Mouse (Mus musculus): ENCODE results near the gene Kcnj14. TPM values are rescaled to one million over a fixed set of nuclear protein-coding genes. Genes with fewer than 3 reads are reported as not detected.

The Kcnj14 gene
- polyA plus RNA-seq, 1 experiment from 2014 or later: 2.2 TPM

- ATAC-seq (ENCODE audit: insufficient number of reproducible peaks, insufficient read depth, low FRiP score, low TSS enrichment, low read depth): no peak
- 45% methylated on average over 10 of the region's 11 CpGs for WGBS
- H3K36me3 ChIP-seq: peaks cover 75% of the 10 kb centered on the region
- H3K27ac ChIP-seq: no peak overlapping the region
- H3K9me3 ChIP-seq: no peaks in the 10 kb centered on the region
- peaks cover 22% of the 10 kb centered on the region for H3K4me1 ChIP-seq
- H3K27me3 ChIP-seq: no peaks in the 10 kb centered on the region
- H3K9ac ChIP-seq: no peak overlapping the region
- no peak overlapping the region for H3K4me3 ChIP-seq
- H3K4me2 ChIP-seq: no peak overlapping the region
These were observed 16.1 kb downstream of the Kcnj14 start for GRCm38 (mm10) chr7:45808471-45808870.

GRCm38 (mm10) chr7:45805941-45806340, 18.6 kb downstream of the Kcnj14 start:
- Histone ChIP-seq H3K4me3 (no peak overlapping the region), H3K27ac (peak overlapping the region; percentile 7; the same call in 1 of the 2 replicates), H3K36me3 (peaks cover 71% of the 10 kb centered on the region), H3K27me3 (no peaks in the 10 kb centered on the region), H3K4me2 (no peak overlapping the region), H3K9ac (no peak overlapping the region), H3K9me3 (no peaks in the 10 kb centered on the region), H3K4me1 (peaks cover 11% of the 10 kb centered on the region)
- no peak for ATAC-seq (ENCODE audit: insufficient number of reproducible peaks, insufficient read depth, low FRiP score, low TSS enrichment, low read depth)
- WGBS: 62% methylated on average over 5 of the region's 5 CpGs

- no peak overlapping the region for H3K9ac ChIP-seq
- no peak overlapping the region for H3K4me2 ChIP-seq
- WGBS: 91% methylated on average over 6 of the region's 6 CpGs
- H3K27me3 ChIP-seq: peaks cover 20% of the 10 kb centered on the region
- no peaks in the 10 kb centered on the region for H3K9me3 ChIP-seq
- ATAC-seq (ENCODE audit: insufficient number of reproducible peaks, insufficient read depth, low FRiP score, low TSS enrichment, low read depth): no peak
- H3K36me3 ChIP-seq: peaks cover 37% of the 10 kb centered on the region
- no peak overlapping the region for H3K27ac ChIP-seq
- peaks cover 28% of the 10 kb centered on the region for H3K4me1 ChIP-seq
- H3K4me3 ChIP-seq: no peak overlapping the region
These were observed 22.0 kb downstream of the Kcnj14 start for GRCm38 (mm10) chr7:45802551-45802950.

GRCm38 (mm10) chr7:45801348-45801747, 23.2 kb downstream of the Kcnj14 start:
- no peak overlapping the region; the same call in 1 of the 2 replicates for H3K9ac ChIP-seq
- 4% methylated on average over 12 of the region's 12 CpGs for WGBS
- peak overlapping the region; percentile 28; the same call in 1 of the 2 replicates for H3K4me3 ChIP-seq
- 0 out of 2 replicates have a peak overlapping the region, but pooled peaks have one; percentile 23 for H3K27ac ChIP-seq
- H3K4me1 ChIP-seq: peaks cover 34% of the 10 kb centered on the region
- H3K4me2 ChIP-seq: peak overlapping the region; percentile 48
- no peak for ATAC-seq (ENCODE audit: insufficient number of reproducible peaks, insufficient read depth, low FRiP score, low TSS enrichment, low read depth)
- peaks cover 25% of the 10 kb centered on the region for H3K36me3 ChIP-seq
- no peaks in the 10 kb centered on the region for H3K9me3 ChIP-seq
- H3K27me3 ChIP-seq: peaks cover 32% of the 10 kb centered on the region

GRCm38 (mm10) chr7:45800546-45801204, 23.9 kb downstream of the Kcnj14 start:
- H3K4me3 ChIP-seq: peak overlapping the region; percentile 28
- peaks cover 36% of the 10 kb centered on the region for H3K27me3 ChIP-seq
- peak overlapping the region; percentile 48 for H3K4me2 ChIP-seq
- H3K4me1 ChIP-seq: peaks cover 34% of the 10 kb centered on the region
- no peak overlapping the region; the same call in 1 of the 2 replicates for H3K9ac ChIP-seq
- peaks cover 24% of the 10 kb centered on the region for H3K36me3 ChIP-seq
- H3K27ac ChIP-seq: 0 out of 2 replicates have a peak overlapping the region, but pooled peaks have one; percentile 23
- no peak for ATAC-seq (ENCODE audit: insufficient number of reproducible peaks, insufficient read depth, low FRiP score, low TSS enrichment, low read depth)
- H3K9me3 ChIP-seq: no peaks in the 10 kb centered on the region
- WGBS: 17% methylated on average over 25 of the region's 25 CpGs

- H3K36me3 ChIP-seq: peaks cover 29% of the 10 kb centered on the region
- 36% methylated on average over 7 of the region's 7 CpGs for WGBS
These were observed 24.6 kb downstream of the Kcnj14 start for GRCm38 (mm10) chr7:45800001-45800400.

GRCm38 (mm10) chr7:45798931-45799330, 25.7 kb downstream of the Kcnj14 start:
- Histone ChIP-seq H3K4me3 (peak overlapping the region; percentile 47; the same call in 1 of the 2 replicates), H3K4me1 (peaks cover 34% of the 10 kb centered on the region), H3K36me3 (peaks cover 40% of the 10 kb centered on the region), H3K4me2 (peak overlapping the region; percentile 87), H3K27me3 (peaks cover 40% of the 10 kb centered on the region), H3K9me3 (no peaks in the 10 kb centered on the region), H3K27ac (no peak overlapping the region), H3K9ac (no peak overlapping the region)
- no peak for ATAC-seq (ENCODE audit: insufficient number of reproducible peaks, insufficient read depth, low FRiP score, low TSS enrichment, low read depth)
- WGBS: 54% methylated on average over 7 of the region's 7 CpGs

More at GRCm38 (mm10) chr7:45800001-45800400, 24.6 kb downstream of the Kcnj14 start:
- Histone ChIP-seq H3K4me2 (peak overlapping the region; percentile 48), H3K9ac (no peak overlapping the region), H3K4me3 (0 out of 2 replicates have a peak overlapping the region, but pooled peaks have one; percentile 28), H3K27me3 (peaks cover 38% of the 10 kb centered on the region), H3K27ac (no peak overlapping the region), H3K9me3 (no peaks in the 10 kb centered on the region), H3K4me1 (peaks cover 34% of the 10 kb centered on the region)
- ATAC-seq (ENCODE audit: insufficient number of reproducible peaks, insufficient read depth, low FRiP score, low TSS enrichment, low read depth): no peak

- WGBS: 2% methylated on average over 19 of the region's 19 CpGs
- peaks cover 40% of the 10 kb centered on the region for H3K27me3 ChIP-seq
- no peak overlapping the region for H3K27ac ChIP-seq
These were observed 26.1 kb downstream of the Kcnj14 start for GRCm38 (mm10) chr7:45798511-45798836.

GRCm38 (mm10) chr7:45797661-45798510, 26.7 kb downstream of the Kcnj14 start:
- WGBS: 2% methylated on average over 59 of the region's 60 CpGs
- H3K4me1 ChIP-seq: peaks cover 34% of the 10 kb centered on the region
- peak overlapping the region; percentile 47 for H3K4me3 ChIP-seq
- peaks cover 43% of the 10 kb centered on the region for H3K36me3 ChIP-seq
- ATAC-seq (ENCODE audit: insufficient number of reproducible peaks, insufficient read depth, low FRiP score, low TSS enrichment, low read depth): no peak
- no peak overlapping the region for H3K27ac ChIP-seq
- peak overlapping the region; percentile 78 for H3K9ac ChIP-seq
- peaks cover 40% of the 10 kb centered on the region for H3K27me3 ChIP-seq
- H3K4me2 ChIP-seq: peak overlapping the region; percentile 87
- H3K9me3 ChIP-seq: no peaks in the 10 kb centered on the region

More at GRCm38 (mm10) chr7:45798511-45798836, 26.1 kb downstream of the Kcnj14 start:
- Histone ChIP-seq H3K9ac (peak overlapping the region; percentile 78), H3K9me3 (no peaks in the 10 kb centered on the region), H3K4me3 (peak overlapping the region; percentile 47), H3K4me2 (peak overlapping the region; percentile 87), H3K36me3 (peaks cover 43% of the 10 kb centered on the region), H3K4me1 (peaks cover 34% of the 10 kb centered on the region)
- ATAC-seq (ENCODE audit: insufficient number of reproducible peaks, insufficient read depth, low FRiP score, low TSS enrichment, low read depth): no peak

GRCm38 (mm10) chr7:45796950-45797349, 27.6 kb downstream of the Kcnj14 start:
- no peaks in the 10 kb centered on the region for H3K9me3 ChIP-seq
- peak overlapping the region; percentile 78 for H3K9ac ChIP-seq
- 45% methylated on average over 6 of the region's 6 CpGs for WGBS
- H3K4me2 ChIP-seq: peak overlapping the region; percentile 87; the same call in 1 of the 2 replicates
- no peak for ATAC-seq (ENCODE audit: insufficient number of reproducible peaks, insufficient read depth, low FRiP score, low TSS enrichment, low read depth)
- H3K4me3 ChIP-seq: no peak overlapping the region
- H3K27me3 ChIP-seq: peaks cover 40% of the 10 kb centered on the region
- no peak overlapping the region for H3K27ac ChIP-seq
- peaks cover 45% of the 10 kb centered on the region for H3K36me3 ChIP-seq
- peaks cover 34% of the 10 kb centered on the region for H3K4me1 ChIP-seq

GRCm38 (mm10) chr7:45794971-45795370, 29.6 kb downstream of the Kcnj14 start:
- Histone ChIP-seq H3K27ac (no peak overlapping the region), H3K9ac (no peak overlapping the region), H3K36me3 (peaks cover 60% of the 10 kb centered on the region), H3K4me1 (peaks cover 20% of the 10 kb centered on the region), H3K4me3 (no peak overlapping the region), H3K27me3 (peaks cover 36% of the 10 kb centered on the region), H3K9me3 (no peaks in the 10 kb centered on the region), H3K4me2 (no peak overlapping the region)
- 95% methylated on average over 28 of the region's 29 CpGs for WGBS
- ATAC-seq (ENCODE audit: insufficient number of reproducible peaks, insufficient read depth, low FRiP score, low TSS enrichment, low read depth): no peak

All from embryonic facial prominence, embryonic 13.5 days (tissue).